Mouse (Mus musculus): ENCODE data around the gene Prtg.

DNA sequence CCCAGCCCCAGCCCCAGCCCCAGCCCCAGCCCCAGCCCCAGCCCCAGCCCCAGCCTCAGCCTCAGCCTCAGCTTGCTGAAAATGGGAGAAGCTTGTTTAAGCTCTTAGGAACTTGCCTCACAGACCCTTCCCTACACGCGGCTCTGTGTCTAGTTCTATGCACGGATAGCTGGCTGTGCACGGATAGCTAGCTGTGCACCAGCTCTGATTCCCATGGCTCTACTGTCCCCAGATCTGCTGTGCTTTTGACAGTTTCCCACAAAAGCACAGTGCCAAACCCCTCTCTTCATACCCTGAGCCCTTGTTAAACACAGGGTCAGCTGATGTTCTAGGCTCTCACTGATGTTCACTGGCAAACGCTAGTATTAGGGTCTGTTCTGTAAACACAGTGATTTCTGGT, 86.1 kb downstream of the Prtg start:
- TF ChIP-seq CTCF (conservative IDR thresholded peaks at IDR 0.05 in 1 of 2, IDR thresholded peaks at IDR 0.05 in 1 of 2; ENCODE audit: low read depth in 2 of 2, low read length in 2 of 2) (no peak), POLR2A (IDR thresholded peaks at IDR 0.05; ENCODE audit: low read depth, low read length) (no peak), EP300 (IDR thresholded peaks at IDR 0.05; ENCODE audit: low read length) (no peak), MXI1 (IDR thresholded peaks at IDR 0.05; ENCODE audit: low read depth, low read length) (no peak)

All from CH12.LX (cell line).